Mouse (Mus musculus) forebrain, embryonic 16.5 days (tissue): ENCODE measurements around the gene Prrc2b. TPM values are rescaled to one million over a fixed set of nuclear protein-coding genes. Genes with fewer than 3 reads are reported as not detected.

Experiments
- microRNA-seq: library from miRNA; unstranded; fragments of <30 nt; microRNA quantifications from one replicate; pipeline ENCODE4, GENCODE M21; 2017
- polyA plus RNA-seq: library from polyadenylated mRNA; unstranded; fragments of >200 nt; fragmentation: Nextera tagmentation; extraction: Ambion mirVana; gene quantifications from 2 replicates; pipeline ENCODE4 v1.2.1, GENCODE M21; 2015

The Prrc2b gene
- polyA plus RNA-seq, 1 experiment from 2014 or later: 84.7 TPM

Small RNA genes within 50 kb of the gene (microRNA-seq; reads per million reads assigned to microRNA genes)
- not detected for gene Gm27805

Other genes starting within 250 kb of the Prrc2b start
- 42.9 and 45.9 TPM in 2 replicates for gene Aif1l, start 200.9 kb upstream of the Prrc2b start, polyA plus RNA-seq
- 67.8 and 69.2 TPM in 2 replicates for gene Nup214, start 176.6 kb upstream of the Prrc2b start, polyA plus RNA-seq
- gene Fam78a, start 66.2 kb upstream of the Prrc2b start, polyA plus RNA-seq: 0.20 and 0.48 TPM in 2 replicates
- 19.6 and 20.6 TPM in 2 replicates for gene Plpp7, start 55.6 kb upstream of the Prrc2b start, polyA plus RNA-seq
- gene Pomt1, start 85.5 kb downstream of the Prrc2b start, polyA plus RNA-seq: 29.9 and 36.8 TPM in 2 replicates
- gene Uck1, start 109.1 kb downstream of the Prrc2b start, polyA plus RNA-seq: 93.9 and 108 TPM in 2 replicates
- 29.4 and 29.8 TPM in 2 replicates for gene Golga2, start 136.3 kb downstream of the Prrc2b start, polyA plus RNA-seq
- 362 and 368 TPM in 2 replicates for gene Swi5, start 137.0 kb downstream of the Prrc2b start, polyA plus RNA-seq
- 64.3 and 64.6 TPM in 2 replicates for gene Ciz1, start 201.2 kb downstream of the Prrc2b start, polyA plus RNA-seq
- gene Dnm1, start 202.3 kb downstream of the Prrc2b start, polyA plus RNA-seq: 26.9 and 38.4 TPM in 2 replicates
- gene 1110008P14Rik, start 230.9 kb downstream of the Prrc2b start, polyA plus RNA-seq: 67.8 and 77.7 TPM in 2 replicates
- gene Lcn2, start 237.2 kb downstream of the Prrc2b start, polyA plus RNA-seq: not detected in 2 replicates
- gene Ptges2, start 244.8 kb downstream of the Prrc2b start, polyA plus RNA-seq: 35.6 and 42.7 TPM in 2 replicates